Mouse (Mus musculus) neural tube, embryonic 11.5 days (tissue): Measurements from ENCODE around the gene Slco4a1. TPM values are rescaled to one million over a fixed set of nuclear protein-coding genes. Genes with fewer than 3 reads are reported as not detected.

Experiments
- ATAC-seq: fragments of 200-750 bp; cut with Nextera tagmentation; 2 replicates; pipeline ENCODE4 v1.8.0; 2017; ENCODE audit warnings: moderate number of reproducible peaks, mild to moderate bottlenecking, moderate TSS enrichment, moderate library complexity; ENCODE audit not compliant: insufficient read depth, low FRiP score, low TSS enrichment
- DNase-seq: peaks from one replicate; pipeline ENCODE4 v3.0.0-alpha.2; 2015; ENCODE audit warnings: low spot score
- H3K27ac ChIP-seq: fragments of 300-500 bp; sonication (generic); 2 replicates; pipeline ENCODE4 v1.5.1; 2014; ENCODE audit warnings: low read depth, mild to moderate bottlenecking, low read length
- H3K27me3 ChIP-seq: fragments of 300-500 bp; sonication (generic); 2 replicates; pipeline ENCODE4 v1.6.1; 2014; ENCODE audit warnings: mild to moderate bottlenecking, low read length, mixed read lengths; ENCODE audit not compliant: control insufficient read depth, insufficient read depth
- H3K36me3 ChIP-seq: fragments of 300-500 bp; sonication (generic); 2 replicates; pipeline ENCODE4 v1.6.1; 2014; ENCODE audit warnings: mild to moderate bottlenecking, low read length, moderate library complexity, mixed read lengths; ENCODE audit not compliant: control insufficient read depth, insufficient read depth
- H3K4me1 ChIP-seq: fragments of 300-500 bp; sonication (generic); 2 replicates; pipeline ENCODE4 v1.6.1; 2014; ENCODE audit warnings: low read length, mixed read lengths; ENCODE audit not compliant: control insufficient read depth, insufficient read depth
- H3K4me2 ChIP-seq: fragments of 300-500 bp; sonication (generic); 2 replicates; pipeline ENCODE4 v1.6.1; 2014; ENCODE audit warnings: low read depth, mild to moderate bottlenecking, moderate library complexity
- H3K4me3 ChIP-seq: fragments of 300-500 bp; sonication (generic); 2 replicates; pipeline ENCODE4 v1.5.1; 2014; ENCODE audit warnings: low read depth, low read length
- H3K9ac ChIP-seq: fragments of 300-500 bp; sonication (generic); 2 replicates; pipeline ENCODE4 v1.6.1; 2014; ENCODE audit warnings: mild to moderate bottlenecking, low read length
- H3K9me3 ChIP-seq: fragments of 300-500 bp; sonication (generic); 2 replicates; pipeline ENCODE4 v1.6.1; 2016; ENCODE audit warnings: low read length; ENCODE audit not compliant: control insufficient read depth
- WGBS: fragments of 180-500 bp; shearing (Covaris S2); extraction: QIAGEN DNeasy Blood & Tissue Kit; methylation state at CpG from one replicate; pipeline ENCODE4 v1.1.7; 2014; 5-methylcytosine and 5-hydroxymethylcytosine counted together
- polyA plus RNA-seq: library from polyadenylated mRNA; unstranded; fragments of >200 nt; fragmentation: Nextera tagmentation; extraction: Ambion mirVana; gene quantifications from 2 replicates; pipeline ENCODE4 v1.2.1, GENCODE M21; 2014

The Slco4a1 gene
- polyA plus RNA-seq, 1 experiment from 2014 or later, result 6.2 TPM

DNA sequence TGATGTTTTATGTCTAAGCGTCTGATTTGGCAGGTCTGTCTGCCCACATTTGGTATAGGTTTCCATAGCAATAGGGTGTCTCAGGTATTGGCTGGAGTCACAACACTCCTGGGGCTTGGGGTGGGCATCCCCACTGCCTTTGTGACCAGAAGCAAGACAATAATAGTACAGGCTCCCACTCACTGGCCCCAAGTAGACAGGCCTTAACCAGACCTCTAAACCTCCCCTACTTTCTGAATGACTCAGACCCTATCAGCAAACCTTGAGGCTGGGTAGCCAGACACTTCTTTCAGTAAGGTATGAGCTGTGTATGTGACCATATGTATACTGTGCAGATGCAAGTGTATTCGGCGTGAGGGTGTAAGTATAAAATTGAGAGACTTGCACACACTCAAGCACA lies 18.8 kb downstream of the Slco4a1 start:
- DNase-seq (no peak), ATAC-seq (no peak)
- Histone ChIP-seq H3K9me3 (no peaks in the 10 kb centered on the region), H3K27ac (no peak overlapping the region), H3K36me3 (no peaks in the 10 kb centered on the region), H3K27me3 (no peaks in the 10 kb centered on the region), H3K9ac (no peak overlapping the region), H3K4me1 (no peaks in the 10 kb centered on the region), H3K4me3 (no peak overlapping the region), H3K4me2 (no peak overlapping the region)
- WGBS, result 100% methylated on average over 3 of the region's 3 CpGs

DNA sequence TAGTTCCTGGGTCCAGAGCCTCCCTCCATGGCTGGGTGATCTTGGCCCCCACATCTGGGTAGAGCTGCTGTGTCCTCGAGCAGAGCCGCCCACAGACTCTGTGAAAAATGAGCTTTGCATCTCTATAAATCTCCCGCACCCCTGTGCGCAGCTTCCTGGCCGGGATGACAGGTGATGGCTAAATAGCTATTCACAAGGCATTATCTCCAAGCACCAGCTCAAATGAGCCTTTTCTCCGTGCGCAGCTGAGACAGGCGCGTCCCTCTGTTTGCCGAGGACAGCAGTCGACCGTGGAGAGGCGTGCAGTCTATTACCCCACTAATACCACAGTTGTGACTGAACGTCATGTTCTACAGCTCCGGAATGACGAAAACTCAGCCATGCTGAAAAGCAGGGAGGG lies 26.2 kb downstream of the Slco4a1 start:
- peak overlapping the region; percentile 6; the same call in 1 of the 2 replicates for H3K9ac ChIP-seq
- no peak overlapping the region for H3K4me3 ChIP-seq
- ATAC-seq, result peak; percentile 75
- H3K4me2 ChIP-seq, result peak overlapping the region; percentile 22; the same call in 1 of the 2 replicates
- no peaks in the 10 kb centered on the region for H3K9me3 ChIP-seq
- DNase-seq, result peak; percentile 54
- no peaks in the 10 kb centered on the region for H3K36me3 ChIP-seq
- 13% methylated on average over 16 of the region's 16 CpGs for WGBS
- no peaks in the 10 kb centered on the region for H3K27me3 ChIP-seq
- H3K4me1 ChIP-seq, result 0 out of 2 replicates have a peak, but pooled peaks cover 8% of the 10 kb centered on the region
- H3K27ac ChIP-seq, result peak overlapping the region; percentile 53; the same call in 1 of the 2 replicates

DNA sequence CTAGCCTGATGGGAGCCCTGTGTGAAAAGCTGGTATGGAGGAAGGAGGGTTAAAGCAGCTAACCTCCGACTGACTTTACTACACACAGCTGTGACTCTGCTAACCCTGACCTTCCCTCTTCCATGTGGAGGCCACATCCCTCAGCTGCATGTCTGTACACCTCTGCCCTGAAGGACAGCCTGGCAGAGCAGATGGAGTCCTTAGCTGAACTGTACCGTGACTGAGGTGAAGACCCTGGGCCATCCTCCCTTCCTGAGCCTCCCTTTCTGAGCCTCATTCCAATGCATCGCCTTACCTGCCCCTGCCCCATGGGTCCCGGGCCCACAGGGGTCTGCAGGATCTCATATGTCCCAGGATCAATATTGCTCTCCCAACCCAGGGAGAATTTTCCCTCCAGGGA lies 28.8 kb downstream of the Slco4a1 start:
- Histone ChIP-seq H3K27ac (no peak overlapping the region), H3K9me3 (no peaks in the 10 kb centered on the region)
- no peak for ATAC-seq

DNA sequence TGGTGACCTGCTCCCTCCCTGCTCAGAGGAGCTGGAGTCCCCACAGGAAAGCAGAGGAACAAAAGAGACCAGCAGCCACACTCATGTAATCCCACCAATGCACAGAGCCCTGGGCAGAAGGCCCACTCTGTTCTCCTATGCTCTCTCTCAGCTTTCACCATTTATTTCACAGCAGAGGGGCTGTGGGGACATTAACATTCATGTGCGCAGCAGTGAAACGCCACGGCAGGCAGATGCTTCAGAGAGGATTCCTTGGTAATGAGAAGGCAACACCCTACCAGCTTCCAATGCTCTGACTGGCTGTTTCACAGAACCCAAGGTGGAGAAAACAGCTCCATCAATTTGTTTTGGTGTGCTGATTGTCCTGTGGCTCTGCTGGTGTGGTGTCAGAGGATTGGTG lies 29.3 kb downstream of the Slco4a1 start:
- ATAC-seq (no peak), DNase-seq (no peak)
- H3K4me1 ChIP-seq, result peaks cover 18% of the 10 kb centered on the region; the same call in 1 of the 2 replicates
- H3K36me3 ChIP-seq, result no peaks in the 10 kb centered on the region
- 43% methylated on average over 3 of the region's 3 CpGs for WGBS
- no peak overlapping the region; the same call in 1 of the 2 replicates for H3K27ac ChIP-seq
- no peaks in the 10 kb centered on the region for H3K9me3 ChIP-seq
- H3K4me3 ChIP-seq, result no peak overlapping the region
- no peak overlapping the region for H3K9ac ChIP-seq
- no peaks in the 10 kb centered on the region for H3K27me3 ChIP-seq
- no peak overlapping the region for H3K4me2 ChIP-seq

More for the DNA sequence above, 28.8 kb downstream of the Slco4a1 start:
- H3K27me3 ChIP-seq, result no peaks in the 10 kb centered on the region
- H3K4me1 ChIP-seq, result peaks cover 18% of the 10 kb centered on the region; the same call in 1 of the 2 replicates
- H3K9ac ChIP-seq, result no peak overlapping the region
- no peak overlapping the region for H3K4me3 ChIP-seq
- no peak for DNase-seq
- H3K4me2 ChIP-seq, result no peak overlapping the region
- no peaks in the 10 kb centered on the region for H3K36me3 ChIP-seq
- WGBS, result 61% methylated on average over 4 of the region's 4 CpGs

DNA sequence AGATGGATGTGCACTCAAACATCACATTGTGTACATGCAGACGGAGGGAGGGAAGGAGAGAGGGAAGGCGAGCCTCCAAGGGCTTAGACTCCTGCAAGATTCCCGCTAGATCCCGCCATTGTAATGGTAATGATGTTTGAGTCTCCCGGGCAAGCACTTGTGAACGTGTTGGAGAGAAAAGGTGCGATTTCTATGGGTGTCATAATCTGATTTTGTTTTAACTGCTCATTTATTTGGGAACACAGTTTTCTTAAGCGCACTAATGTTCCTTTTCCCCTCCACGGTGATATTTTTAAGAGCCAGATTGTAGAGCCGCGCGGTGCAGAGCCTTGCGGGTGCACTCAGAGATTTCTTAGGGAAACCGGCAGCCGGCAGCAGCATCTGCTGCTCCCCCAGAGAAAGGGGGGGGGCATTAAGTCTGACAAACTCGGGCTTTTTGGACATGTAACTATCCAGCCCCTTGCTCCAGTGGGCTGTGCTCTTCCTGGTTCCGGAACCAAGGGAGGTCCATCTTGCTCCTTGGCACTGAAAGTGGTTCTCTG lies 32.2 kb downstream of the Slco4a1 start:
- ATAC-seq (no peak), DNase-seq (peak; percentile 56)
- peaks cover 13% of the 10 kb centered on the region; the same call in 1 of the 2 replicates for H3K4me1 ChIP-seq
- H3K4me2 ChIP-seq, result peak overlapping the region; percentile 31
- 14% methylated on average over 17 of the region's 17 CpGs for WGBS
- no peaks in the 10 kb centered on the region for H3K36me3 ChIP-seq
- H3K9ac ChIP-seq, result peak overlapping the region; percentile 23
- H3K9me3 ChIP-seq, result no peaks in the 10 kb centered on the region
- H3K4me3 ChIP-seq, result peak overlapping the region; percentile 12; the same call in 1 of the 2 replicates
- no peak overlapping the region for H3K27ac ChIP-seq
- H3K27me3 ChIP-seq, result no peaks in the 10 kb centered on the region

DNA sequence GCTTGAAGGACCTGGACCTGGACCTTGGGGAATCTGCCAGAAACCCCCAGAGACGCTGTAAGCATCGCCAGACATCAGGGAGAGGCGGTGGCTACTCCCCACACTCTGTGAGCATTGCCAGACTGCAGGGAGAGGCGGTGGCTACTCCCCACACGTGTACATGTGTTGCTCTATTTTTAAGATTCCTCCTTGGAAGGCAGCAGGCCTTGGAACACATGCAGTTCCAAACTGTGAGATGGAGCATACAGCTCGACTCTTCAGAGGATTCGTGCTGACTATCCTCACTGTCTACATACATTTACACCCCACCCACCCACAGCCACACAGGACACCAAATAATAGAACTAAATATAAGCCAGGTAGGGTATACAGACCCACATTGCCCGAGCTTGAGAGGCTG lies 39.9 kb downstream of the Slco4a1 start:
- Histone ChIP-seq H3K36me3 (no peaks in the 10 kb centered on the region), H3K27me3 (peaks cover 27% of the 10 kb centered on the region), H3K27ac (no peak overlapping the region), H3K4me1 (peaks cover 4% of the 10 kb centered on the region), H3K9ac (no peak overlapping the region), H3K4me3 (no peak overlapping the region), H3K4me2 (no peak overlapping the region), H3K9me3 (no peaks in the 10 kb centered on the region)
- no peak for DNase-seq
- no peak for ATAC-seq
- WGBS, result 83% methylated on average over 8 of the region's 8 CpGs

DNA sequence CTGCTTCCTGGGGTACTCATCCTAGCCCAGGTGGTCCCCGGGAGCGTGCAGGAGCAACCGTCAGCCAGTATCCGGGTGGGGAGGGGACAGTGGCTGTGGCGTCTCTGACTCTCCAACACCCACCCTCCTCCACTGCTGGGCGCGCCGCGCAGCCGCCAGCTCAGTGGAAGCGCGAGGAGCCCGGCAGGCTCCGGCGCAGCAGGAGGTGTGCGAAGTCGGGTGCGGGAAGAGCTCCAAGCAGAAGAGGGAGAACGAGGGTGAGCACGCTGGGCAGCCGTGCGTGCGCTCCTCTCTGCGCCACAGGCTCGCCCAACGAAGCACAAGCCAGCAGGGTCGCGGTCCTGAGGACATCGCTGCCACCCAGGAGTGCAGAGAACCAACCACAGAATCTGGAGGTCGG lies 43.7 kb downstream of the Slco4a1 start, which contains the start of gene Ntsr1:
Gene Ntsr1 (plus strand): TSS at position 236 of the 400 bp plus-strand sequence.
- Histone ChIP-seq H3K36me3 (no peaks in the 10 kb centered on the region), H3K4me2 (peak within 1 kb of the TSS; percentile 54), H3K9ac (peak within 1 kb of the TSS; percentile 32), H3K27ac (no peak within 1 kb of the TSS), H3K27me3 (peaks cover 33% of the 10 kb centered on the region), H3K4me3 (peak within 1 kb of the TSS; percentile 27), H3K4me1 (peaks cover 4% of the 10 kb centered on the region), H3K9me3 (no peaks in the 10 kb centered on the region)
- DNase-seq (no peak), ATAC-seq (no peak)
- 1% methylated on average over 28 of the region's 30 CpGs for WGBS

DNA sequence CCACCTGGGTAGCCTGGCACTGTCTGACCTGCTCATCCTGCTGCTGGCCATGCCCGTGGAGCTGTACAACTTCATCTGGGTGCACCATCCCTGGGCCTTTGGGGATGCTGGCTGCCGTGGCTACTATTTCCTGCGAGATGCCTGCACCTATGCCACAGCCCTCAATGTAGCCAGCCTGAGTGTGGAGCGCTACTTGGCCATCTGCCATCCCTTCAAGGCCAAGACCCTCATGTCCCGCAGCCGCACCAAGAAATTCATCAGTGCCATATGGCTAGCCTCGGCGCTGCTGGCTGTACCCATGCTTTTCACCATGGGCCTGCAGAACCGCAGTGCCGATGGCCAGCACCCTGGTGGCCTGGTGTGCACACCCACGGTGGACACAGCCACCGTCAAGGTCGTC lies 44.7 kb downstream of the Slco4a1 start:
- H3K27ac ChIP-seq, result no peak overlapping the region
- no peak overlapping the region for H3K4me2 ChIP-seq
- H3K4me3 ChIP-seq, result no peak overlapping the region
- ATAC-seq (no peak), DNase-seq (no peak)
- H3K4me1 ChIP-seq, result peaks cover 4% of the 10 kb centered on the region
- H3K36me3 ChIP-seq, result no peaks in the 10 kb centered on the region
- 40% methylated on average over 13 of the region's 13 CpGs for WGBS
- H3K27me3 ChIP-seq, result peaks cover 33% of the 10 kb centered on the region
- no peak overlapping the region for H3K9ac ChIP-seq
- H3K9me3 ChIP-seq, result no peaks in the 10 kb centered on the region

DNA sequence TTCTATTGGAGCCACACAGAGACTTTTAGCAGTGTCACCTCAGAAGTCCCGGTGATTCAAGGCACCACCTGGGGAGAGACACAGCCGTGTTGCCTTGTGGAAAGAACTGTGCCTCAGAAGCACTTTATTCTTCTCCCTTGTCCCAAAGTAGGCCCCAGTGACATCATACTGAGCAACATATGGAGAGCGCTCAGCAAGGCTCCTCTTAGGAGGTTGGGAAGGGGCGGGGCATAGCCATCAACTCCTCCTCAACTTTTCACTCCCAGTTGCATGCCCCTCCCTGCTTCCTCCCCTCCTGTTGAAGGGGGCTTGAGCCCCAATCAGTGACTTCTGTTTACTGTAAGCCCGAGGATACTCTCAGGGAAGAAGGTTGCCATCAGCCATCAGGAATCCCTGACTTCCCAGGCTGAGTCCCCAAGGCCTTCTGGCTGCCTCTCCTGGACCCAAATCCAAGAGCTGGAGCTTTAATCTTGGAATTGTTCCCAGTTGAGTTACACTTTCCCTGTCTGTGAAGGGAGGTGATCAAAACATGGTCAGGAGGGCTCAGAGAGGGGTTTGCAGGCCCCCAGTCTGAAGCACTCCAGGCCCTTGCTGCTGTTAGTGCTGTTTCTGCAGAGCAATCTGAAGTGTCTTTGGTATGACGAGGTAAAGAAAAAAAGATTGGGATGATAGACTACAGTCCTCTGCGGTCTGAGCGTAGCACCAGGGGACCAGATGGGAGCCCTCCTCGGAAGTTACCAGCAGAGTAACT lies 45.3 kb downstream of the Slco4a1 start:
- H3K27me3 ChIP-seq, result peaks cover 33% of the 10 kb centered on the region
- H3K36me3 ChIP-seq, result no peaks in the 10 kb centered on the region
- no peak overlapping the region for H3K27ac ChIP-seq
- H3K9ac ChIP-seq, result no peak overlapping the region
- H3K9me3 ChIP-seq, result no peaks in the 10 kb centered on the region
- no peak overlapping the region for H3K4me3 ChIP-seq
- DNase-seq (no peak), ATAC-seq (no peak)
- H3K4me2 ChIP-seq, result no peak overlapping the region
- WGBS, result 28% methylated on average over 9 of the region's 9 CpGs
- peaks cover 4% of the 10 kb centered on the region for H3K4me1 ChIP-seq
